Mouse (Mus musculus) brain, embryonic 14.5 days (tissue): ENCODE results near the gene Fbxo48. TPM values are rescaled to one million over a fixed set of nuclear protein-coding genes. Genes with fewer than 3 reads are reported as not detected.

ENCODE experiments used
- DNase-seq: peaks from one replicate; pipeline ENCODE4 v3.0.0-alpha.2; 2011; ENCODE audit warnings: low read depth
- CTCF ChIP-seq: fragments of 200-500 bp; IDR thresholded peaks from 2 replicates; pipeline ENCODE4 v1.5.1; 2012; ENCODE audit warnings: inconsistent platforms, mild to moderate bottlenecking, moderate library complexity, borderline replicate concordance; ENCODE audit not compliant: insufficient read depth, insufficient read length; ENCODE audit errors: extremely low read depth
- POLR2A ChIP-seq: fragments of 200-500 bp; IDR thresholded peaks from 2 replicates; pipeline ENCODE4 v1.6.1; 2012; ENCODE audit warnings: mild to moderate bottlenecking, inconsistent platforms, borderline replicate concordance; ENCODE audit not compliant: poor library complexity, insufficient read depth, insufficient read length, severe bottlenecking; ENCODE audit errors: extremely low read depth
- polyA plus RNA-seq: library from polyadenylated mRNA; depleted of rRNA; stranded (reverse); fragments of >200 nt; gene quantifications from 2 replicates; pipeline ENCODE4 v1.2.3, GENCODE M21; 2012

Gene Fbxo48
- polyA plus RNA-seq, 1 experiment: 1.7 TPM

DNA sequence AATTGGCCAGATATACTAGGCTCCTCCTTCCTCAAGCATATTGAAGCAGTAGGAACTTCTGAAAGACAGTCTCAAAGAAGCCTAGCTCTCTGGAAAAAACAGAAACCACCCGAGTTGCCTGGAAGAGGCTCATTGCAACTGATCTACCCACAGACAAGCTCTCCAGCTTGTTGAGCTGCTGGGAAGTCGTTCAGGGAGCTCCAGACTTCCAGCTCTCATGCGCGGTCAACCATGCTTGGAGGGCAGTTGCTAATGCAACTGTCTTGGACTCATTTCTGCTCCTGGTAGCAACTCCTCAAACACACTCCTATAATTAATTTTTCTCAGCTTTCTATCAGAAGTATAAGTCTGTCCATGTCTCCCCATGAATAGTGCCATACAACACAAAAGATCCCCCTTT lies 8.2 kb upstream of the Fbxo48 start:
- DNase-seq: no peak

GRCm38 (mm10) chr11:16948756-16949155 lies 2.4 kb upstream of the Fbxo48 start:
- TF ChIP-seq POLR2A (no peak), CTCF (peak; percentile 55; the same call in 1 of the 2 replicates)
- peak; percentile 37 for DNase-seq

More for the DNA sequence above, 8.2 kb upstream of the Fbxo48 start:
- TF ChIP-seq POLR2A: no peak
- TF ChIP-seq CTCF: no peak

DNA sequence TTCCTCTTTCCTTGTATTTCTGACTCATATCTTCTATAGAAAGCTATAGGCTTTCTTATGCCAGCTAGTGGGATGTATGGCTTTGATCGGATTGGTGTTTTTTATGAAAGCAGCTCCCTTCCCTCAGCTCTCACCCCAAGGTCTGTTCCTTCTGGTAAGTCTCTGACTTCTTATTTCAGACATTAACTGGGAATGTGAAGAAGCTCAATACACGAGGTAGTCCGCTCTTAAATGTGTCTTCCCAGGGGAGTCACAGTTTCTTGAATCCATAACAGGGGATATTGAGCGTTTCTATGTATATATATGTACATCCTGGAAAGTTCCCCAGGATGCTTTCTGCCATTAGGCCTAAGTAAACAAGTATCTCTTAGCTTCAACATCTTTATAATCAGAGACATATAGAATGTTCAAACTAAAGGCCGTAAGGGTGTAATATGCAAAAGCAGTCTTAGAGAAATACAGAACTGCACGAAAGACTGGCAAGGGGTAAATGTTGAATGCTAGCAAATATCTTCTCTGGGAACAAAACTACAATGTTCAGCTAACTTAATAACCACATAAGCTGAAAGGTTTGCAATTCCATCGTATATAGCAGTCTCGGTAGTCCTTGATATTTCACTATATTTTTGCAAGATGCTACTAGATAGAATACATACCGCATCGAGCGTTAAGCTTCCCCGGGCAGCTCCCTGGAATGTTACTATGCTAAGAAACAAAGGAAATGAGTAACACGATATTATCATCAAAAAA lies 774 bp upstream of the Fbxo48 start:
- TF ChIP-seq CTCF (no peak), POLR2A (no peak)
- DNase-seq: no peak

GRCm38 (mm10) chr11:16951761-16952010 lies 511 bp downstream of the Fbxo48 start:
- DNase-seq: no peak
- TF ChIP-seq CTCF (no peak), POLR2A (no peak)

GRCm38 (mm10) chr11:16956115-16956862 lies 5.1 kb downstream of the Fbxo48 start:
- DNase-seq: no peak

GRCm38 (mm10) chr11:16957030-16957429 lies 5.9 kb downstream of the Fbxo48 start:
- TF ChIP-seq POLR2A: no peak
- no peak for DNase-seq

More at GRCm38 (mm10) chr11:16956115-16956862, 5.1 kb downstream of the Fbxo48 start:
- TF ChIP-seq CTCF: no peak
- no peak for TF ChIP-seq POLR2A

DNA sequence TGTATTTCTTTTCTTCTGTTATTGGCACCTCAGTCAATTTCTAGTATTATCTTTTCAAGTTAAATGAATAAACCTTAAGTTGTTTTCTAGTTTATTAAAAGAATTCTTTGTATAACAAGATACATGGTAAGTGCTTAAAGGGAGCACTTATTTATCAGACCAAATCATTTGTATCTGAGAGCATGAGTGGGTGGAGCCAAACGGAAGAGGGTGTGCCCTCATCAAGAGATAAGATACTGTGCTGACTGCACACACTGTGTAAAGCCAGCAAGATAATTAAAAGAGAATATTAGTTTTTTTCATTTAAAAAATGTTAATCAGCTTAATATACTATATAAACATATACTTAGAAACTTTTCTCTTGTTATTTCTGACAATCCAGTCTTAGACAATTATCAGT lies 7.3 kb downstream of the Fbxo48 start:
- TF ChIP-seq POLR2A: no peak
- no peak for TF ChIP-seq CTCF
- DNase-seq: no peak

GRCm38 (mm10) chr11:16967806-16968205 lies 16.6 kb downstream of the Fbxo48 start:
- peak; percentile 65 for DNase-seq
- no peak for TF ChIP-seq POLR2A
- peak; percentile 45; the same call in 1 of the 2 replicates for TF ChIP-seq CTCF

DNA sequence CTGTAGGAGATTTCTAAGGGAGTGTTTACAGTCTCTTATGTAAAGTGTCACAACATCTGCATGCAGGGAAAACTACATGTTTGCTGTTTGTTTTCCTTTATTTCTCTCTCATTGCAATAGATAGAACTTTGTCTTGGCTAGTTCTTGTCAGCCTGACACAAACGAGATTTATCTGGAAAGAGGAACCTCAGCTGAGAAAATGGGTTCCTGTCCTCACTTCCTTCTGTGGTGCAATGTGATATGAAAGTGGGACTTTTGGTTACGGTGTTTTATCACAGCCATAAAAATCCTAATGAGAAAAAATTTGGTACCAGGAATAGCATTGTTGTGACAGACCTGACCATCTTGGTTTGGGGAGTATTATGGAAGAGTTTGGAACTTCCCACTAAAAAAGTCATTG lies 18.5 kb downstream of the Fbxo48 start:
- no peak for DNase-seq
- TF ChIP-seq POLR2A (no peak), CTCF (no peak)

DNA sequence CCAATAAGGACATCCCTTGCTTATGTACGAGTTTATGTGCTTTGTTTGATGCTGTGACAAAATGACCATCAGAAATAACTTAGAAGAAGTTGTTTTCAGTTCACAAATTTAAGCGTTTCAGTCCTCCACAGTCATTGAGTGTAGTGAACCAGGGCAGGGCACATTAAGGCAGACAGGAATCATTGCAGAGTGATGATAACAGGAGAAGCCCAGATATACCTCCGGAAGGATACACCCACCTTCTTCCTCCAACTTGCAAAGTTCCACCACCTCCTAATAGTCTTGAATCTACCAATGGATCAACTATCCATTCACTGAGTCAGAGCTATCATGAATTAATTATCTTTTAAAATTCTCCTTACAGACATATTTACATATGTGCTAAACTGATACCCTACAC lies 20.9 kb downstream of the Fbxo48 start:
- TF ChIP-seq CTCF (no peak), POLR2A (no peak)
- no peak for DNase-seq

DNA sequence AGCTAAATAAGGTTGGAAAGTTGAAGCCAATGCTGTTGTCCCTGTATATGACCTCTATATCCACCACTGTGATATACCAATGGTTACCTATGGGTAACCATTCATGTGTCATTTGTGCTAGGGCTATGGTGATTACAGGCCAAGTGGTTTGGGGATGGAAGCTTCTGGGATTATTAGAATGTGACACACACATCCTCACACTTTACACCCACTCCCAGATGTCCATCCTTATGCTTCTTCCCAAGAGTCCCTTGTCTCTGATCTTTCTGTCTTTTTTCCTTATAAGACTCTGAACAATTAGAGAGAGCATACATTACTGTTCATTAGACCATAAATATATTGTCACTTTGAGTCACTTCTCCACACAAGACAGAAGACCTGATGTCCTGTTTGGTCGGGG lies 21.9 kb downstream of the Fbxo48 start:
- TF ChIP-seq CTCF (no peak), POLR2A (no peak)
- no peak for DNase-seq

GRCm38 (mm10) chr11:16976937-16977336 lies 25.8 kb downstream of the Fbxo48 start:
- DNase-seq: no peak
- TF ChIP-seq CTCF (no peak), POLR2A (no peak)

- no peak for TF ChIP-seq CTCF
- no peak for TF ChIP-seq POLR2A
- DNase-seq: no peak
These were observed 26.4 kb downstream of the Fbxo48 start for GRCm38 (mm10) chr11:16977611-16978010.
